Mouse (Mus musculus): ENCODE measurements around the gene Man2b1. TPM values are rescaled to one million over a fixed set of nuclear protein-coding genes. Genes with fewer than 3 reads are reported as not detected.

The Man2b1 gene
- polyA plus RNA-seq, 1 experiment = 49.2 TPM

GRCm38 (mm10) chr8:85142516-85142915 lies 59.4 kb downstream of the Man2b1 start:
- TF ChIP-seq CTCF (IDR thresholded peaks at IDR 0.05; ENCODE audit: extremely low read depth, insufficient read depth, low read length) (no peak), POLR2A (IDR thresholded peaks at IDR 0.05; ENCODE audit: extremely low read depth, insufficient read depth, low read length) (no peak)
- Histone ChIP-seq H3K27ac (ENCODE audit: insufficient read depth, low read length) (no peak overlapping the region), H3K4me3 (ENCODE audit: insufficient read depth, low read length) (no peak overlapping the region), H3K4me1 (ENCODE audit: control insufficient read depth, insufficient read depth, low read length) (no peaks in the 10 kb centered on the region)

Other genes starting within 250 kb of the Man2b1 start
- 84.7 and 85.9 TPM in 2 replicates for gene Rad23a, start 242.6 kb upstream of the Man2b1 start, polyA plus RNA-seq (2012; rRNA removed)
- gene Calr, start 236.3 kb upstream of the Man2b1 start, polyA plus RNA-seq (2012; rRNA removed) = 437 and 467 TPM in 2 replicates
- gene Farsa, start 226.3 kb upstream of the Man2b1 start, polyA plus RNA-seq (2012; rRNA removed) = 58.7 and 60.4 TPM in 2 replicates
- gene Syce2, start 211.2 kb upstream of the Man2b1 start, polyA plus RNA-seq (2012; rRNA removed) = 3.7 and 4.2 TPM in 2 replicates
- gene Gcdh, start 189.3 kb upstream of the Man2b1 start, polyA plus RNA-seq (2012; rRNA removed) = 81.5 and 91.9 TPM in 2 replicates
- gene Klf1, start 181.3 kb upstream of the Man2b1 start, polyA plus RNA-seq (2012; rRNA removed) = 0.23 and 0.35 TPM in 2 replicates
- 6.1 and 6.7 TPM in 2 replicates for gene Dnase2a, start 174.7 kb upstream of the Man2b1 start, polyA plus RNA-seq (2012; rRNA removed)
- 76.0 and 79.7 TPM in 2 replicates for gene Mast1, start 145.9 kb upstream of the Man2b1 start, polyA plus RNA-seq (2012; rRNA removed)
- gene Rtbdn, start 136.3 kb upstream of the Man2b1 start, polyA plus RNA-seq (2012; rRNA removed) = 6.0 and 6.1 TPM in 2 replicates
- gene Gm49661, start 113.8 kb upstream of the Man2b1 start, polyA plus RNA-seq (2012; rRNA removed) = not detected in 2 replicates
- 287 TPM in 2 replicates for gene Prdx2, start 113.7 kb upstream of the Man2b1 start, polyA plus RNA-seq (2012; rRNA removed)
- gene Rnaseh2a, start 113.5 kb upstream of the Man2b1 start, polyA plus RNA-seq (2012; rRNA removed) = 37.3 and 37.7 TPM in 2 replicates
- 57.5 and 81.7 TPM in 2 replicates for gene Junb, start 104.6 kb upstream of the Man2b1 start, polyA plus RNA-seq (2012; rRNA removed)
- gene Hook2, start 92.7 kb upstream of the Man2b1 start, polyA plus RNA-seq (2012; rRNA removed) = 15.6 and 19.2 TPM in 2 replicates
- gene Best2, start 68.7 kb upstream of the Man2b1 start, polyA plus RNA-seq (2012; rRNA removed) = not detected in 2 replicates
- 267 and 268 TPM in 2 replicates for gene Asna1, start 58.0 kb upstream of the Man2b1 start, polyA plus RNA-seq (2012; rRNA removed)
- 118 and 119 TPM in 2 replicates for gene Trir, start 56.4 kb upstream of the Man2b1 start, polyA plus RNA-seq (2012; rRNA removed)
- gene Tnpo2, start 46.4 kb upstream of the Man2b1 start, polyA plus RNA-seq (2012; rRNA removed) = 110 and 112 TPM in 2 replicates
- 45.1 and 45.8 TPM in 2 replicates for gene Fbxw9, start 23.2 kb upstream of the Man2b1 start, polyA plus RNA-seq (2012; rRNA removed)
- not detected in 2 replicates for gene Gm5741, start 15.3 kb upstream of the Man2b1 start, polyA plus RNA-seq (2012; rRNA removed)
- 70.6 and 74.6 TPM in 2 replicates for gene Dhps, start 11.5 kb upstream of the Man2b1 start, polyA plus RNA-seq (2012; rRNA removed)
- gene Wdr83os, start 2.5 kb upstream of the Man2b1 start, polyA plus RNA-seq (2012; rRNA removed) = 120 and 139 TPM in 2 replicates
- 54.7 and 56.4 TPM in 2 replicates for gene Wdr83, start 2.0 kb upstream of the Man2b1 start, polyA plus RNA-seq (2012; rRNA removed)
- 3.7 and 4.2 TPM in 2 replicates for gene Zfp791, start 39.8 kb downstream of the Man2b1 start, polyA plus RNA-seq (2012; rRNA removed)
- not detected in 2 replicates for gene Cks1brt, start 68.7 kb downstream of the Man2b1 start, polyA plus RNA-seq (2012; rRNA removed)
- gene Olfr371, start 142.7 kb downstream of the Man2b1 start, polyA plus RNA-seq (2012; rRNA removed) = not detected in 2 replicates
- gene Orc6, start 216.4 kb downstream of the Man2b1 start, polyA plus RNA-seq (2012; rRNA removed) = 39.5 and 43.4 TPM in 2 replicates
- 81.2 and 84.2 TPM in 2 replicates for gene Vps35, start 216.5 kb downstream of the Man2b1 start, polyA plus RNA-seq (2012; rRNA removed)